Mouse (Mus musculus) spleen, postnatal 14 days (tissue): Measurements from ENCODE around the gene Edem1.

Experiments used
- DNase-seq, 2 experiments: peaks; one replicate each; pipeline ENCODE4 v3.0.0; 2021 to 2022; ENCODE audit warnings: low spot score in 2 of 2

The Edem1 gene

GRCm38 (mm10) chr6:108875344-108875743 is 46.9 kb downstream of the Edem1 start:
- DNase-seq, result no peak

- DNase-seq, result no peak
These were observed 47.6 kb downstream of the Edem1 start for GRCm38 (mm10) chr6:108876052-108876451.

DNA sequence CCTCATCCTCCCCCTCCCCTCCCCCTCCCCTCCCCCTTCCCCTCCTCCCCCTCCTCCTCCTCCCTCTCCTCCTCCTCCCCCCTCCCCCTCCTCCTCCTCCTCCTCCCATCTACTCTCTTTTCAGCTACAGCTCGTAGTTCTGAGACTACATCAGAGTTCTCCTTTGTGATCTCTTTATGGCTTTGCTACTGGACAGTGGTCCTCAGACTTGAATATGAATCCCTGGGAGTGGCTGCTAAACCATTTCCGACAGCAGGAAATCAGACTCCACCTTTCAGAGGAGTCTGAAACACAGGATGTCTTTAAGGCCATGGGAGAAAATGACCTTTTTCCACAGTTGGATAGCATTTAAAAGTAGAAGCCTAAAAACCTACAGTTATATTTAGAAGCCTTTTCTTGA is 48.0 kb downstream of the Edem1 start:
- DNase-seq, result no peak

- no peak for DNase-seq
These were observed 52.0 kb downstream of the Edem1 start for GRCm38 (mm10) chr6:108880368-108881013.

- DNase-seq, result peak in 1 of 2 experiments; percentile 3
These were observed 52.6 kb downstream of the Edem1 start for GRCm38 (mm10) chr6:108881074-108881473.

DNA sequence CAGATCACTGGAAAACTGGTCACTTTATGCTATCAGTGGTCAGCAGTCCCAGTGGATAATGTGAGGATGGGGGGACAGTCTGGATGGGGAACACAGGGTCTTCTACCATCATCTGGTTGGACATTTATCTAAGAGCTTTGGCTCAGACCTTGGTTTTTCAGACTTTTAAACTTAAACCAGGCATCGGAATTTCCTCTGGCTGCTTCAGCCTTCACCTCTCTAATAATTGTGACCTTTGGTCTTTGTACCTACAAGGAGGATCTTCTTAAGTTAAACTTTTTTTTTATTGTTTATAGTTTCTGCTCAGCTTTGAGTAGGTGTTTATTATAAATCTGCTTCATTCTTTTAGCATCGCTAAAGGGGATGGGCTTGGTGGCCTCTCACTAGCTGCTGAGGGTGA is 55.4 kb downstream of the Edem1 start:
- DNase-seq, result no peak

- no peak for DNase-seq
These were observed 56.2 kb downstream of the Edem1 start for GRCm38 (mm10) chr6:108884603-108885002.

DNA sequence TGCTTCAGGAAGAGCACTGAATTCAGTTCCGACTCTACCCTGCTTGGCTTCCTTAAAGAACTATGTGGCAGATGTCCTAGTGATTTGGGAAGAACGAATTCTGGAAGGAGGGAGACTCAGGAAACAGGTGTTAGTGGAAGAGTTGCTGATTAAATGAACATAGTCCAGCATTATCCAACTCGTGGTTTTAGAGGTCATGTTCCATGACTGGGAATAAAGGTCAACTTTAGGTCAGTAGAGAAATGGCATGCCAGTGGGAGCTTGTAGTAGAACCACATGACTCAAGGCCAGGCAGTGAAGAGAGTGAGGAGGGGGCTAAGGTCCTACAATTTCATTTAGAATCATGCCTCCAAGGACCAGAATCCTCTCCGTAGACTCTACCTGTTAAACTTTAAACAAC is 57.9 kb downstream of the Edem1 start:
- DNase-seq, result no peak

GRCm38 (mm10) chr6:108892589-108892988 is 64.1 kb downstream of the Edem1 start:
- DNase-seq, result no peak

DNA sequence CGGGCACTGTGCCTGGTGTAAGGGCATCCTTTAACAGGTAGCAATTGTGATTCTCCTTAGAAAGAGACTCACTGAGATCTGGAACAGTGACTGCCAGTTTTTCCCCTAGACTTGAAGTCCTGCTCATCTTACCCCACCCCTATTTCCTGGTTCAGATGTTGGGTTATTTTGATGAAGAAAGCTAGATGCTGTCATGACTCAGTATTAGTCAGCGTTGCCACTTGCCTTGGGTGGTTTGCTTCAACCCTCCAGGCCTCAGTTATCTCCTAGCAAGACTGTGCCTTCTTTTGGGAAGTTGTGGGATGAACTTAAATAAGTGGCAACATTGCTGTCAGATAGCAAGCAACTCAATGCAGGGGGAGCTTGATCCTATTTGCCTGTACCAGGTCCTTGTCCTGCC is 66.7 kb downstream of the Edem1 start:
- no peak for DNase-seq

DNA sequence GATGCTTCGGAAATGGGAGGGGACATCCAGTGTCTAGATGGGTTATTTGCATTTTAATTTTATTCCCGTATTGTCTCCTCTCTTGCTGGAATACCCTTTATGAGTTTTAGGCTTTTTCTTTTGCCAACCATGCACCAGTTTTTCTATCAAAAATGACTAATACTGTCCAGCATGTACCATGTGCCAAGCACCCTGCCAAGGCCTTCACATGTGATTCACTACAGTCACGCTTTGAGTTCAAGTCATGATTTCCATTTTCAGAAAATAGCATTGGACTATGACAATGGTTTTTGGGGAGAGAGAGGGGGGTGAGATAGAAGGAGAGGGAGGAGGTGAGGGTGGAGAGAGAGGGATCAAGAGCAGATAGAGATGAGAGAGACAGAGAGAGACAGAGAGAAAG is 67.5 kb downstream of the Edem1 start:
- no peak for DNase-seq

GRCm38 (mm10) chr6:108896525-108897087 is 68.2 kb downstream of the Edem1 start:
- no peak for DNase-seq

DNA sequence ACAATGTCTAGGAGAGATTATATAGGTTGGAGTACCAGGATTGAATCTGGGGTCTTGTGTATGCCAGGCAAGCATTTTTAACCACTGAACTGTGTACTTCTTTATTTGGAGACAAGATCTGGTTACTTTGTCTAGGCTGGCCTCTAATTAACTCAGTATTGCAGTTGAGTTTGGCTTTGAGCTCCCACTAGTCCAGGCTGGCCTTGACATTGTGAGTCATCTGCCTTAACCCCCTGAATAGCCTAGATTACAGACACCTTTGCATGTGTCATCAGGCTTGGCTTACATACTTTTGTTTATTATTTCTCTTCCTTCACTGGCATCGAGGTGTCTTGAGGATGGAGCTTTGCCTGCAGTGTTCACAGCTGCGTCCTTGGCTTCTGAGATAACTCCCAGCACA is 70.8 kb downstream of the Edem1 start:
- DNase-seq, result no peak

DNA sequence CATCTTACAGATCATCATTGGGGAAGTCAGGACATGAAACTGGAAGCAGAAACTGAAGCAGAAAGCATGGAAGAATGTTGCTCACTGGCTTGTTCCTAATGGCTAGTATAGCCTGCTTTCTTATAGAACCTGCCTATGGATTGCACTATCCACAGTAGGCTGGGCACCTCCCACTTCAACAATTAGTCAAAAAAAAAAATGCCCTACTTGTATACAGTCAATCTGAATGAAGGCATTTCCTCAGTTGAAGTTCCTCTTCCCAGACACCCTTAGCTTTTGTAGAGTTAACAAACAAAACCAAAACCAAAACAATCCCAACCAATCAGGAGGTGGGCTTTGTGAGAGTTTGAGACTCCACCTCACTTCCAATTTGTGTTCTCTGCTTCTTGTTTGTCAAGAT is 73.7 kb downstream of the Edem1 start:
- DNase-seq, result no peak

DNA sequence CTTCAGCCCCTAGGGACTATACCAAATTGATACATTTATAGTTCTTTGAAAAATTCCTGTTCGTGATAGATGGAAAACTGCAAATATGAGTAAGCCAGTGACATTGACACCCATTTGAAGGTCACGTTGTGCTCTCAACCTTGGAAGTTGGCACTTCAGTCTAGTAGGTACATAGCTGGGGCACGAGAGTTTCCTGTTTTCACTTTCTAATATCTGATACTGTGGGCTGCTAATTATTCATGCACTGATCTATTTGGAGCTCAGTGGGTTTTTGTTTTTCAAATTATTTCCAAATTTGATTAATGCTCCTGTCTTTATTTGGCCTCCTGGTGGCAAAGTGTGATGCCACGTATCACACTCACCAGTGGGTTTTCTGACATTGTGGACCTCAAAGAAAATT is 74.8 kb downstream of the Edem1 start:
- no peak for DNase-seq

- no peak for DNase-seq
These were observed 78.1 kb downstream of the Edem1 start for GRCm38 (mm10) chr6:108906539-108906938.
